Mouse (Mus musculus): Measurements from ENCODE around the gene Gm10974.

Gm10974 gene

GRCm38 (mm10) chr7:66365904-66366303 lies at the start of gene Gm10974:
TSS of gene Gm10974 (plus strand) at chr7:66365905.
- in situ Hi-C loops (cut with MboI; ENCODE audit: low pct_unique_long_range_greater_than_20kb in 1 of 2, low sequenced_read_pairs in 2 of 2, unreplicated experiment in 1 of 2): no loop called here

GRCm38 (mm10) chr7:66318147-66318546 lies 47.6 kb upstream of the Gm10974 start:
- in situ Hi-C loops (cut with MboI; ENCODE audit: low pct_unique_long_range_greater_than_20kb in 1 of 2, low sequenced_read_pairs in 2 of 2, unreplicated experiment in 1 of 2): loop anchor here in 1 of 2 experiments (25.0 kb wide), 1 partner anchor 344 kb away; no protein-coding TSS in a partner anchor

- in situ Hi-C loops (cut with MboI; ENCODE audit: low pct_unique_long_range_greater_than_20kb in 1 of 2, low sequenced_read_pairs in 2 of 2, unreplicated experiment in 1 of 2): loop anchor here in 1 of 2 experiments (25.0 kb wide), 1 partner anchor 341 kb away; no protein-coding TSS in a partner anchor
These were observed 44.7 kb upstream of the Gm10974 start for GRCm38 (mm10) chr7:66320996-66321395.

GRCm38 (mm10) chr7:66323252-66324015 lies 42.3 kb upstream of the Gm10974 start:
- in situ Hi-C loops (cut with MboI; ENCODE audit: low pct_unique_long_range_greater_than_20kb in 1 of 2, low sequenced_read_pairs in 2 of 2, unreplicated experiment in 1 of 2): loop anchor here in 1 of 2 experiments (25.0 kb wide), 1 partner anchor 339 kb away; no protein-coding TSS in a partner anchor

- in situ Hi-C loops (cut with MboI; ENCODE audit: low pct_unique_long_range_greater_than_20kb in 1 of 2, low sequenced_read_pairs in 2 of 2, unreplicated experiment in 1 of 2): no loop called here
These were observed 40.2 kb upstream of the Gm10974 start for GRCm38 (mm10) chr7:66325419-66326053.

- in situ Hi-C loops (cut with MboI; ENCODE audit: low pct_unique_long_range_greater_than_20kb in 1 of 2, low sequenced_read_pairs in 2 of 2, unreplicated experiment in 1 of 2): no loop called here
These were observed 38.2 kb upstream of the Gm10974 start for GRCm38 (mm10) chr7:66327516-66327915.

GRCm38 (mm10) chr7:66330610-66331009 lies 35.1 kb upstream of the Gm10974 start:
- in situ Hi-C loops (cut with MboI; ENCODE audit: low pct_unique_long_range_greater_than_20kb in 1 of 2, low sequenced_read_pairs in 2 of 2, unreplicated experiment in 1 of 2): no loop called here

- in situ Hi-C loops (cut with MboI; ENCODE audit: low pct_unique_long_range_greater_than_20kb in 1 of 2, low sequenced_read_pairs in 2 of 2, unreplicated experiment in 1 of 2): no loop called here
These were observed 33.4 kb upstream of the Gm10974 start for GRCm38 (mm10) chr7:66332340-66332739.

GRCm38 (mm10) chr7:66333906-66334500 lies 31.7 kb upstream of the Gm10974 start:
- in situ Hi-C loops (cut with MboI; ENCODE audit: low pct_unique_long_range_greater_than_20kb in 1 of 2, low sequenced_read_pairs in 2 of 2, unreplicated experiment in 1 of 2): no loop called here

GRCm38 (mm10) chr7:66336955-66337354 lies 28.8 kb upstream of the Gm10974 start:
- in situ Hi-C loops (cut with MboI; ENCODE audit: low pct_unique_long_range_greater_than_20kb in 1 of 2, low sequenced_read_pairs in 2 of 2, unreplicated experiment in 1 of 2): no loop called here

GRCm38 (mm10) chr7:66339625-66340024 lies 26.1 kb upstream of the Gm10974 start:
- in situ Hi-C loops (cut with MboI; ENCODE audit: low pct_unique_long_range_greater_than_20kb in 1 of 2, low sequenced_read_pairs in 2 of 2, unreplicated experiment in 1 of 2): no loop called here

GRCm38 (mm10) chr7:66340044-66340443 lies 25.7 kb upstream of the Gm10974 start:
- in situ Hi-C loops (cut with MboI; ENCODE audit: low pct_unique_long_range_greater_than_20kb in 1 of 2, low sequenced_read_pairs in 2 of 2, unreplicated experiment in 1 of 2): no loop called here

GRCm38 (mm10) chr7:66342323-66342722 lies 23.4 kb upstream of the Gm10974 start:
- in situ Hi-C loops (cut with MboI; ENCODE audit: low pct_unique_long_range_greater_than_20kb in 1 of 2, low sequenced_read_pairs in 2 of 2, unreplicated experiment in 1 of 2): no loop called here

GRCm38 (mm10) chr7:66342831-66343230 lies 22.9 kb upstream of the Gm10974 start:
- in situ Hi-C loops (cut with MboI; ENCODE audit: low pct_unique_long_range_greater_than_20kb in 1 of 2, low sequenced_read_pairs in 2 of 2, unreplicated experiment in 1 of 2): no loop called here

- in situ Hi-C loops (cut with MboI; ENCODE audit: low pct_unique_long_range_greater_than_20kb in 1 of 2, low sequenced_read_pairs in 2 of 2, unreplicated experiment in 1 of 2): no loop called here
These were observed 22.4 kb upstream of the Gm10974 start for GRCm38 (mm10) chr7:66343307-66343706.

- in situ Hi-C loops (cut with MboI; ENCODE audit: low pct_unique_long_range_greater_than_20kb in 1 of 2, low sequenced_read_pairs in 2 of 2, unreplicated experiment in 1 of 2): no loop called here
These were observed 18.6 kb upstream of the Gm10974 start for GRCm38 (mm10) chr7:66346959-66347663.

GRCm38 (mm10) chr7:66348588-66348987 lies 17.1 kb upstream of the Gm10974 start:
- in situ Hi-C loops (cut with MboI; ENCODE audit: low pct_unique_long_range_greater_than_20kb in 1 of 2, low sequenced_read_pairs in 2 of 2, unreplicated experiment in 1 of 2): no loop called here

- in situ Hi-C loops (cut with MboI; ENCODE audit: low pct_unique_long_range_greater_than_20kb in 1 of 2, low sequenced_read_pairs in 2 of 2, unreplicated experiment in 1 of 2): no loop called here
These were observed 16.0 kb upstream of the Gm10974 start for GRCm38 (mm10) chr7:66349670-66350069.

GRCm38 (mm10) chr7:66351074-66351473 lies 14.6 kb upstream of the Gm10974 start:
- in situ Hi-C loops (cut with MboI; ENCODE audit: low pct_unique_long_range_greater_than_20kb in 1 of 2, low sequenced_read_pairs in 2 of 2, unreplicated experiment in 1 of 2): no loop called here
